Mouse (Mus musculus) lung, postnatal 0 days (tissue): Measurements from ENCODE around the gene Fars2. TPM values are rescaled to one million over a fixed set of nuclear protein-coding genes. Genes with fewer than 3 reads are reported as not detected.

Source experiments
- ATAC-seq: fragments of 200-750 bp; cut with Nextera tagmentation; 2 replicates; pipeline ENCODE4 v1.8.0; 2017; ENCODE audit warnings: moderate library complexity
- DNase-seq: peaks from one replicate; pipeline ENCODE4 v3.0.0-alpha.2; 2016; ENCODE audit warnings: low spot score
- H3K27ac ChIP-seq: fragments of 300-500 bp; sonication (generic); 2 replicates; pipeline ENCODE4 v1.5.1; 2014; ENCODE audit warnings: antibody characterized with exemption, mild to moderate bottlenecking, low read length, mixed read lengths
- H3K27me3 ChIP-seq: fragments of 300-500 bp; sonication (generic); replicated peaks from 2 replicates; pipeline ENCODE4 v1.6.1; 2014; ENCODE audit warnings: low read length, mixed read lengths; ENCODE audit not compliant: insufficient read depth
- H3K36me3 ChIP-seq: fragments of 300-500 bp; sonication (generic); 2 replicates; pipeline ENCODE4 v1.6.1; 2014; ENCODE audit warnings: low read length, mixed read lengths; ENCODE audit not compliant: insufficient read depth
- H3K4me1 ChIP-seq: fragments of 300-500 bp; sonication (generic); 2 replicates; pipeline ENCODE4 v1.6.1; 2014; ENCODE audit warnings: antibody characterized with exemption, low read depth, low read length, mixed read lengths; ENCODE audit not compliant: insufficient read depth
- H3K4me2 ChIP-seq: fragments of 300-500 bp; sonication (generic); replicated peaks from 2 replicates; pipeline ENCODE4 v1.6.1; 2014; ENCODE audit warnings: low read depth, mild to moderate bottlenecking, low read length, moderate library complexity, mixed read lengths
- H3K4me3 ChIP-seq: fragments of 300-500 bp; sonication (generic); 2 replicates; pipeline ENCODE4 v1.5.1; 2014; ENCODE audit warnings: low read depth, low read length
- H3K9ac ChIP-seq: fragments of 300-500 bp; sonication (generic); replicated peaks from 2 replicates; pipeline ENCODE4 v1.6.1; 2014; ENCODE audit warnings: low read depth, mild to moderate bottlenecking
- H3K9me3 ChIP-seq: fragments of 300-500 bp; sonication (generic); 2 replicates; pipeline ENCODE4 v1.6.1; 2016; ENCODE audit warnings: low read length, mixed read lengths
- CTCF ChIP-seq: IDR thresholded peaks from 2 replicates; pipeline ENCODE4 v1.5.1; 2016; ENCODE audit warnings: antibody characterized with exemption, mild to moderate bottlenecking
- EP300 ChIP-seq: IDR thresholded peaks from 2 replicates; pipeline ENCODE4 v1.6.1; 2016; ENCODE audit warnings: antibody characterized with exemption, mild to moderate bottlenecking, control low read depth
- WGBS: fragments of 180-500 bp; shearing (Covaris S2); extraction: QIAGEN DNeasy Blood & Tissue Kit; methylation state at CpG from one replicate; pipeline ENCODE4 v1.1.7; 2014; 5-methylcytosine and 5-hydroxymethylcytosine counted together
- polyA plus RNA-seq: library from polyadenylated mRNA; unstranded; fragments of >200 nt; fragmentation: Nextera tagmentation; extraction: Ambion mirVana; gene quantifications from 2 replicates; pipeline ENCODE4 v1.2.1, GENCODE M21; 2015

Fars2 gene
- polyA plus RNA-seq, 1 experiment from 2014 or later = 33.2 TPM

DNA sequence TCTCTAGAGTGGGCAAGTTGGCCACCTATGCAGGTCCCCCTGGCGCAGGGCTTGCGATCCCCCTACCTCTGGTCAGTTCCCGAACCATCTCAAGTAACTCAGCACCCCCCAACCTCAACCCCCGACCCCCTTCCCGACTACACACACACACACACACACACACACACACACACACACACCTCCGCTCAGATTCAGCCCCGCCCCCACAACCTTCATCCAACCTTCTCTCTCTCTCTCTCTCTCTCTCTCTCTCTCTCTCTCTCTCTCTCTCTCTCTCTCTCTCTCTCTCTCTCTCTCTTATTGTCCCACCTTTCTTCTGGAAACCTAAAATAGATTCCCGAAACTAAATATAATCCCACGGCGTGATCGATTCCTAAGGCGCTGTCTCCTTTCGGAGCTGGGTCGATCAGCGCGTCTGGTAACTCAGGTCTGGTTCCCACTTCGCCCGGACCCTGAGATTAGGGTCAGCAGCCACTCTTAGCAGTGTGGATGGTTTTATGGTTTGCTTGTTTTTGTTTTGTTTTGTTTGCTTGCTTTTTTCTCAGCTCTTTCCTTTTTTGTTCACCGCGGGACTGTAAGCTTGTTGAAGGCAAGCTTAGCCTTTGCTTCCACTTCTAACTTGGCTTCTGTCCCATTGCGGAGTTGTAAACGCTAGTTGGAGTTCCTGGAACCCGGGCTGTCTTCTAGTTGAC is 610.7 kb downstream of the Fars2 start:
- H3K27me3 ChIP-seq = peaks cover 85% of the 10 kb centered on the region
- H3K36me3 ChIP-seq = no peaks in the 10 kb centered on the region
- 3% methylated on average over 21 of the region's 23 CpGs for WGBS
- TF ChIP-seq CTCF (no peak), EP300 (no peak)
- H3K27ac ChIP-seq = no peak overlapping the region
- no peak for ATAC-seq
- no peak for DNase-seq
- H3K4me1 ChIP-seq = peaks cover 14% of the 10 kb centered on the region; the same call in 1 of the 2 replicates
- H3K9me3 ChIP-seq = no peaks in the 10 kb centered on the region
- no peak overlapping the region for H3K4me2 ChIP-seq
- 0 out of 2 replicates have a peak overlapping the region, but pooled peaks have one; percentile 34 for H3K4me3 ChIP-seq
- no peak overlapping the region for H3K9ac ChIP-seq

DNA sequence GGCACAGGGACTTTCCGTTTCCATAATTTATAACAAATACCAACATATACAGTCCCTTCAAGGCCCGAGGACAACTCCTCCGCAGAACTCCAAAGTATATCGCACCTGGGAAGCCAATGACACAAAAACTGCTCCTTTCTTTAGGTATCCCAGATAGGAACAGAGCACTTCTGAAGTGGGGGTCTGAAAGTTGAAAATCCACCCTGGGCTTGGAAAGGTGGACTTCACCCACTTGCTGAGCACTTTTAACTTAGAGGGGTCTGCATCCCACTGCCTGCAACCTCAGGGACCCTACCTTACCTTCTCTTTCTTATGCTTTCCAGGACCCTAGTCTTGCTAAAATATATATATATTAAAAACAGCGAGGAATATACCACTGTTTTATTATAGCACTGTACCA is 611.3 kb downstream of the Fars2 start:
- H3K27me3 ChIP-seq = peaks cover 84% of the 10 kb centered on the region
- no peak overlapping the region for H3K27ac ChIP-seq
- no peak overlapping the region for H3K9ac ChIP-seq
- H3K36me3 ChIP-seq = no peaks in the 10 kb centered on the region
- ATAC-seq (no peak), DNase-seq (no peak)
- H3K9me3 ChIP-seq = no peaks in the 10 kb centered on the region
- H3K4me1 ChIP-seq = peaks cover 14% of the 10 kb centered on the region; the same call in 1 of the 2 replicates
- no peak for TF ChIP-seq CTCF
- no peak for TF ChIP-seq EP300
- H3K4me2 ChIP-seq = no peak overlapping the region
- no peak overlapping the region for H3K4me3 ChIP-seq
- 11% methylated on average over 5 of the region's 5 CpGs for WGBS

GRCm38 (mm10) chr13:36729731-36730340 is 612.6 kb downstream of the Fars2 start:
- TF ChIP-seq CTCF (no peak), EP300 (no peak)
- no peaks in the 10 kb centered on the region for H3K36me3 ChIP-seq
- WGBS = 14% methylated on average over 13 of the region's 13 CpGs
- no peak for ATAC-seq
- no peak overlapping the region for H3K27ac ChIP-seq
- no peaks in the 10 kb centered on the region for H3K9me3 ChIP-seq
- no peak overlapping the region for H3K4me3 ChIP-seq
- H3K4me2 ChIP-seq = no peak overlapping the region
- no peak overlapping the region for H3K9ac ChIP-seq
- no peak for DNase-seq
- H3K27me3 ChIP-seq = peaks cover 86% of the 10 kb centered on the region
- peaks cover 15% of the 10 kb centered on the region; the same call in 1 of the 2 replicates for H3K4me1 ChIP-seq

- H3K27me3 ChIP-seq = peaks cover 86% of the 10 kb centered on the region
- no peak for ATAC-seq
Observed at GRCm38 (mm10) chr13:36730341-36730761, 613.1 kb downstream of the Fars2 start.

DNA sequence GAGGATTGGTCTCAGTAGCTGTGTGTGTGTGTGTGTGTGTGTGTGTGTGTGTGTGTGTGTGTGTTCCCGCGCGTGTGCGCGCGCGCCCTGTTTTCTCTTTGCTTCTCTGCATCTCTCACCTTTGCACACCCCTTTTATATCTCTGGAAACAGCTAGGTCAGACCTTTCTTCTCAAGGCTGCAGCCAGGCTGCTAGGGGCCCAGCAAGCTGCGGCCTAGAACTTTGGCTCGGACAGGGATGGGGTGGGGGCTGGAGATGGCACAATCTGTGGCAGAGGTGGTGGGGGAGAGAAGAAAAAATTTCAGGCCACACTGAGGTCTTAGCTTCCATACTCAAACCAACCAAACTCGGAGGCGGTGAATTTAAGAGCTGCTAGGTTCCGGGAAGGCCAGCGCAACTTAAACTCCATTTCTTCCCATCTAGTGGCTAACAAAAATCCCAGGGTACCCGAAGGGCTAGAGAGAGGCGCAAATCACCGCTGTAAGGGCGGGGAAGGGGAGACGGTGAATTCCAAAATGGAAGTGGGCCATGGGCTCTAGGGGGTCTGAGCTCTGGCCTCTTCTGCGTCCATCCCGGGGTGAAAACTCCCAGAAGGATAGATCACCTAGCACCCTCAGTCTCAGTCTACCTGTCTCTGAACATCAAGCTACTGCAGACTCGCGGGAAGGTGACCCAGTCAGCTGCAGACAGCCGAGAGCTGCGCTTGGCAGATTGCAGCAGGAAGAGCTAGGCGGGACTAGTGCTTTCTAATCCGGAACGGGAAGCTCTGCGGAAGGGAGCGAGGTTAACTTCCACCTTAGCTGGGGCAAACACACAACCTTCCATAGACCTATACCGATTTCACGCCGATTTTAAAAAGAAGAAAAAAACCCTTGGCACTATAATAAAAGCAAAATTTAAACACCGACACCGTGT is 614.1 kb downstream of the Fars2 start:
- H3K9ac ChIP-seq = no peak overlapping the region
- no peaks in the 10 kb centered on the region for H3K9me3 ChIP-seq
- WGBS = 6% methylated on average over 34 of the region's 34 CpGs
- ATAC-seq (no peak), DNase-seq (peak; percentile 59)
- H3K36me3 ChIP-seq = no peaks in the 10 kb centered on the region
- H3K4me3 ChIP-seq = peak overlapping the region; percentile 40
- TF ChIP-seq EP300 (no peak), CTCF (no peak)
- H3K27me3 ChIP-seq = peaks cover 89% of the 10 kb centered on the region
- H3K27ac ChIP-seq = no peak overlapping the region
- H3K4me1 ChIP-seq = peaks cover 25% of the 10 kb centered on the region; the same call in 1 of the 2 replicates
- H3K4me2 ChIP-seq = peak overlapping the region; percentile 57

More at GRCm38 (mm10) chr13:36730341-36730761, 613.1 kb downstream of the Fars2 start:
- H3K27ac ChIP-seq = no peak overlapping the region
- no peak overlapping the region for H3K4me2 ChIP-seq
- no peaks in the 10 kb centered on the region for H3K9me3 ChIP-seq
- WGBS = 13% methylated on average over 14 of the region's 14 CpGs
- peaks cover 18% of the 10 kb centered on the region; the same call in 1 of the 2 replicates for H3K4me1 ChIP-seq
- no peak for DNase-seq
- no peak overlapping the region for H3K9ac ChIP-seq
- no peaks in the 10 kb centered on the region for H3K36me3 ChIP-seq
- H3K4me3 ChIP-seq = no peak overlapping the region
- TF ChIP-seq EP300 = no peak
- no peak for TF ChIP-seq CTCF

- H3K27ac ChIP-seq = no peak overlapping the region
- WGBS = under 1% methylated on average over 23 of the region's 23 CpGs
- peaks cover 85% of the 10 kb centered on the region for H3K27me3 ChIP-seq
- peak overlapping the region; percentile 40 for H3K4me3 ChIP-seq
- H3K9me3 ChIP-seq = no peaks in the 10 kb centered on the region
- peaks cover 23% of the 10 kb centered on the region; the same call in 1 of the 2 replicates for H3K4me1 ChIP-seq
- ATAC-seq (no peak), DNase-seq (peak; percentile 10)
- H3K36me3 ChIP-seq = no peaks in the 10 kb centered on the region
- peak overlapping the region; percentile 57 for H3K4me2 ChIP-seq
- H3K9ac ChIP-seq = no peak overlapping the region
- no peak for TF ChIP-seq EP300
- no peak for TF ChIP-seq CTCF
Observed at GRCm38 (mm10) chr13:36731931-36732461, 614.8 kb downstream of the Fars2 start.
